Mouse (Mus musculus): ENCODE measurements around the gene Gpr31b.

GRCm38 (mm10) chr17:13009887-13010286 is 42.2 kb downstream of the Gpr31b start:
- TF ChIP-seq CTCF (IDR thresholded peaks at IDR 0.05; ENCODE audit: extremely low read depth, insufficient read depth, insufficient read length, insufficient replicate concordance) (no peak), POLR2A (IDR thresholded peaks at IDR 0.05; ENCODE audit: low read depth, low read length) (no peak)

Measured in spleen, adult 2 months (tissue).